Mouse (Mus musculus): ENCODE measurements at regions not wholly inside any gene's neighbourhood (a gene's known extent, or its start where the extent isn't known, plus 50 kb on each side); places are given as distances from the start of the nearest gene placed in this dataset.

GRCm38 (mm10) chr9:49879361-49880128 is 80.8 kb upstream of the Ncam1 start:
- intact Hi-C loops (cut with DNase I): no loop called here

DNA sequence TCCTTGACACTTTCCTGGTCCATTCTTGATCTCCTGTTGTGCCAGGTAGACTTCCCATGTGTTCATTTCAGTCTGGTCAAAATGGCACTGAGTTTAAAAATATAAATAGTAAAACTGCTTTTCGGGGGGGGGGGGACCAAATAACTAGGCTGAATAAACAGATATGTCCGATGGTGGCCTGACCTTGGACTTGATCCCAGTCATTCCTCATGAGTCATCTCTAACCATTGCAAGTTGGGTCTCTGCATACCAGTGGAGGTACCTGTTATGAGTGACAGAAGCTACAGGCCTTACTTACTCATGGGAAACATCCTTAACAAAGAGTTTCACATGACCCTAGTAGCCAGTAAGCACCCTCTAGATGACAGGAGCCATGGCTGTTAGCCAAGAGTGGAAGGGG is 76.2 kb upstream of the Ncam1 start:
- intact Hi-C loops (cut with DNase I): no loop called here

GRCm38 (mm10) chr9:49873550-49873949 is 74.8 kb upstream of the Ncam1 start:
- intact Hi-C loops (cut with DNase I): no loop called here

GRCm38 (mm10) chr9:49851522-49851921 is 52.8 kb upstream of the Ncam1 start:
- intact Hi-C loops (cut with DNase I): no loop called here

GRCm38 (mm10) chr9:49849442-49849841 is 50.7 kb upstream of the Ncam1 start:
- intact Hi-C loops (cut with DNase I): no loop called here

DNA sequence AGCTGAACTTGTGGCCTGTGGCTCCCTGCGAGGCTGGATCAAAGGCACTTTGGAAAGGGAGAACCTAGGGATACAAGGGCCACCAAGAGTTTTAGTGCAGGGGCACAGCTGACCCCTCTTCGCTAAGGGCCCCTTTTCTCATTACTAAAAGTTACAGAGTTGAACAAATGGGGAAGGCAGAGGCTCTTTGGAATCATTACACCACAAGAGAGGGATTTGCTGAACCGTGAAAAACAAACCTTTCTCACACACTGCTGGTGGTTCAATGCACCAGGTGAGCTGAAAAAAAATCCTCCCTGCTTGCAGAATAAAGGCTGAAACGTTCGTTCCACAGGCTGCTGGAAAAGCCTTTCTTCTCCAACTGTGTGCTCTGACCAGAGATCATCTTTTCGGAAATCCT is 50.2 kb upstream of the Ncam1 start:
- intact Hi-C loops (cut with DNase I): no loop called here
